Mouse (Mus musculus) hindlimb bud, embryonic 11.5 days (tissue): ENCODE results near the gene Tbc1d10c.
A peak's percentile ranks its signal among the peaks of the same experiment; 100 is the strongest.

Experiments
- DNase-seq: peaks from one replicate; pipeline ENCODE4 v3.0.0-alpha.2; 2012; ENCODE audit warnings: low read depth, low spot score; ENCODE audit errors: extremely low spot score

Tbc1d10c gene

DNA sequence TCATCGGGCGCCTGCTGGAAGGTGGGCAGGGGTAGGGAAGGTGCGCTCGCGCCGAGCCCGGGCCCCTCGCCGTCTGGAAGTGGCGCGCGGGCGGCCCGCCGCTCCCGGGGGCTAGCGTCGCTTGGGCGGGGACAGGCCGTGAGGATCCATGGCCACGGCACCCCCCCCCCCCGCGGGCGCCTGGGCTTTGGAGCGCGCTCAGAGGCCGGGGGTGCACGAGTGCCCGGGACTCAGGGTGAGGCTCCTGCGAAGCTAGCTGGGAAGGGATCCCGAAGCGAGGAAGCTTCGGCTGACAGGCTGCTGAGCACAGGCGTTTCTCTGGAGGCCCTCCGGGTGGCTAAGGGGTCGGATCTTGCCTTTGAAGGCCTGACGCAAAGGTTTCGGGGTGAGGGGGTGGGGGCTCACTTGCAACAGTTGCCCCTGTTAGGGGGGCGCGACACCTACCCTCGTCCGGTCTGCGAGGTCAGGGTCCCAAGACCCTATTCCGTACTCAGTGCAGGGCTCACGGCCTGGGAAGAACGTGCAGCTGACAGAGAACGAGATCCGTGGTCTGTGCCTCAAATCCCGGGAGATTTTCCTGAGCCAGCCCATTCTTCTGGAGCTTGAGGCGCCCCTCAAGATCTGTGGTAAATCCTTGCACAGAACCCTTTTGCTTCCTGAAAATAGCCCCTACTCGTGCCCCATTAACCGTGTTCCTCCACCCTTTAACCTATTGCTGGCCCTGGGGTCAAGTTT, 1.3 kb upstream of the Tbc1d10c start:
- no peak for DNase-seq

- peak; percentile 77 for DNase-seq
These were observed 605 bp upstream of the Tbc1d10c start, which contains the start of gene Ppp1ca for GRCm38 (mm10) chr19:4191528-4192250. Gene Ppp1ca (plus strand): TSS chr19:4192065.

GRCm38 (mm10) chr19:4189051-4189620, 1.9 kb downstream of the Tbc1d10c start:
- no peak for DNase-seq

DNA sequence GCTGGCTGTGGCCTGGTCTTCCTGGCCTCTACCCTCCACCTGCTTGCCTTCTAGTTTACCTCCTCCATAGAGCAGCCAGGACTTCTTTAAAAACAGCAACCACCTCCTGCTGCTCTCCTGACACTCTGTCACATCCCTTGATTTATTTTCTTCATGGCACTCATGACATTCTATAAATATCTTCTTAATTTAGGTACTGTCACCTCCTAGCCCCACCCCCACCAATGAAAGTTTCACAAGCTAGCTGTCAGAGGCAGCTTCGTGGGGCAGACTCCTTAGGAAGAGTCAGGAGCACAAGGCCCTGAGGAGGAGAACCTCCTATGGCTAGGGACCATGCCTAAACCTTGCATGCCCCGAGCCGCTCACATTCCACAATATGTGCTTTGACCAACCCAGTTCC, 3.8 kb downstream of the Tbc1d10c start:
- DNase-seq, result no peak

GRCm38 (mm10) chr19:4184976-4185975, 5.8 kb downstream of the Tbc1d10c start:
- DNase-seq, result no peak

- DNase-seq, result no peak
These were observed 7.4 kb downstream of the Tbc1d10c start for GRCm38 (mm10) chr19:4183689-4184088.

- DNase-seq, result no peak
These were observed 9.2 kb downstream of the Tbc1d10c start for GRCm38 (mm10) chr19:4181892-4182291.

DNA sequence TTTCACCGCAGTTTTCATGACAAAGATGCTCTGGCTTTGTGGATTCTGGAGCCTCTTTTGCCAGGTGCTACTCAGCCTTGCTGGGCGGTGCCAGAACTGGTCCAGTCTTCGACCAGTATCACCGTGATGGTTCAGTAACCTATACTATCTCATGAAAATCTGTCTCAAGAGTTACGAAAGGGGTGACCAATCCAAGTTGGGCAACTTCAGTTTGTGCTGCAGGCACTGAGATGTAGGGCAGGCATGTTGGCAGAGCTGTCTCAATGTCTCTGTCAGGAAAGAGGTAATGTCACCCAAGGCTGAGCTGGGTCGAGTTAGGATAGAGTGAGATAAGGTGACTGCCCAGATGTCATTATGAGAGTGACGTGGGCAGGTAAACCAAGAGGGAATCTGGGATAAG, 10.7 kb downstream of the Tbc1d10c start:
- no peak for DNase-seq

GRCm38 (mm10) chr19:4175368-4175947, 15.6 kb downstream of the Tbc1d10c start, which contains the start of gene Carns1:
Gene Carns1 (minus strand): TSS chr19:4175479.
- DNase-seq, result no peak

DNA sequence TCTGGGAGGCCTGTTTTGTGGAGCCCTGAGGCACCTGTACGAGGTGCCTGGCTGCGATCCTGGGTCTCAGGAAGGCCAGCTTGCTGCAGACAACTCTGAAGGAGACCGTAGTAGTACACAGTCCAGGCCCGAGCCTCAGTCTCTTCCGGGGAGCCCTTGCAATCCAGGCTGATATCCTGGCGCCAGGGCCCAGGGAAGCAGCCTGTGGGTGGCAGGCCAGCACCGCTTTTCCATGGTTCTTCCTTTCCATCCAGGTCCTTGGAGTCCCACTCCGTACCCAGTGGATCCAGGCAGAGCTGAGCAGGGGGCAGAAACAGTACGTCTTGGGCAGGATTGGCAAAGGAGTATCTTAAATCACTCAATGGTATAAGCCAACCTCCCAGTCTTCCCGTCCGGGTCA, 18.2 kb downstream of the Tbc1d10c start:
- DNase-seq, result no peak

GRCm38 (mm10) chr19:4171393-4172290, 19.4 kb downstream of the Tbc1d10c start:
- no peak for DNase-seq

DNA sequence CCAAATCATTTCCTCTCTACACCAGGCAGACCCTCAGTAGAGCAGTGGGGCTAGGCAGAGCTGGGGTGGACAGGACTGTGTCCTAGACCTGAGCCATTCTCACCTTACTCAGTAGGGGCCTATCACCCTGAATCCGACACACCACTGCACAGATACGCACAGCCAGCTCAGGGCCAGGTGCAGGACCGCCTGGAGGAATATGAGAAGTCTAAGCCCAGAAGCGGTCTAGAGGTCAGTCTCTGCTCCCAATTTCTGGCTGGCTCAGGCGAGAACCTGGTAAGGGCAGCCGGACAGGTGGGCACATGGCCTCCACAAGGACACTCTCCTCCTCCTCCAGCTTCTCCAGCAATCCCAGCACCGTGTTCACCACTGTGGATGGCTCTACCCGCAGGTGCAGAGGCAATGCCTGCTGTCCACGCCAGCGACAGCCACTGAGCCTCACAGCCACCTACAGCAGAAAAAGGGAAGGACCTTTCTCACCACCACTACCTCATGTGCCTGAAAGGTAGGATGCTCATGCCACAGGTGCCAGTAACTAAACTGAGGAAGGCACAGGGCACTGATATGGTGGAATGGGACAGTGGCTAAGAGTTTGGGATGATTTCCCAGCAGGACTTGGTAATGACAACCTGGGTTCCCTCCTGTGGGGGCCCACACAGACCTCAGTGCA, 20.2 kb downstream of the Tbc1d10c start:
- no peak for DNase-seq

DNA sequence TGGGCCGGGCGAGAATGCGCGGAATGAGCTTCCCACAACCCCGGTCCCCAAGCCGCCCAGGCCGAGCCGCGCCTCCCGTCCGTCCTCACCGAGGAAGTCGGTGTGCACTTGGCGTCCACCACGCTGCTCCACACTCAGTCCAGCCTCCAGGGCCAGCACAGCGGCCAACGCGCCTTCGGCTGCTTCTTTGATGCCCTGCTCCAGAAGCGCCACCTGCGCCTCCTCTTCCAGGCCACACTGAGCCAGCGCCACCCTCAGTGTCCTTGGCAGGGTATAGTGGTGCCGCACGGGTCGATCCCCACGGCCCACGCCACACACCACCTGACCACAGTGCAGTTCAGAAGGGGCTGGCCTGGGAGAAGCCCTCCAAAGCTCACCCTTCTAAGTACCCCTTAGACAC, 21.3 kb downstream of the Tbc1d10c start:
- no peak for DNase-seq

DNA sequence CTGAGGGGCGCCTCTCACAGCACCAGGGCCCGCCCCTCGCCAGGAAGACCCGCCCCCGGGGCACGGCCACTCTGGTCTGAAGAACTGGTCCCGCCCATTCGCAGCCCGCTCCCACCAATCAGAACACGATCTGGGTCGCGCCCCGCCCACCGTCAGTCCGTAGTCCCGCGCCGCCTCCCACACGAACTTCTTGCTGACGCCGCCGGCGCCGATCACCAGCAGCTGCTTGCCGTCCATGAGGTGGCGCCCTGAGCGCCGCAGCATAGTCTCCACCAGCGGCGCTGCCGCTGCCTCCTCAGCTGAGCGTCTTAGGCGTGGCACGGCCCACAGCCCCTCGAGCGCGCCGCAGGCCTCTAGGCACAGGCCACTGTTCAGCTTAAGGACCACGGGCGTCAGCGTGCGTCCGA, 21.7 kb downstream of the Tbc1d10c start:
- DNase-seq, result peak; percentile 89

- DNase-seq, result no peak
These were observed 24.2 kb downstream of the Tbc1d10c start for GRCm38 (mm10) chr19:4166678-4167476.

GRCm38 (mm10) chr19:4164721-4165120, 26.4 kb downstream of the Tbc1d10c start:
- DNase-seq, result no peak

DNA sequence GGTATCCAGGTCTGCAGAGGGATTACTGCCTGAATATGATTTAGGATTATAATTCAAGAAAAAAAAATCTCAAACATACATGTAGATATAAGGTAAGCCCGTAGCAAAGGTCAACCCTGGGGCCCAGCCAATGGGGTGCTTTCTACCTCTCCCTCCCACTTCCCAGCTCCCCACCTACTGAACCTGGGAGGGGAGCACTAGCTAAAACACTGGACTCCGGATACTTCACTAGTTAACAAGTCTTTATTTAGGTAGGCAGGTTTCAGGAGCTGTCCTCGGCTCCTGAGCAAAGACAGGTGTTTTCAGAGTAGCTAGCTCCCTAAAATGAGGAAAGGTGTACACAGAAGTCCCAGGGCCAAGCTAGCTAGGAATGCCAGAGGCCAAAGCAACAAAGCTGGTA, 27.0 kb downstream of the Tbc1d10c start:
- no peak for DNase-seq

DNA sequence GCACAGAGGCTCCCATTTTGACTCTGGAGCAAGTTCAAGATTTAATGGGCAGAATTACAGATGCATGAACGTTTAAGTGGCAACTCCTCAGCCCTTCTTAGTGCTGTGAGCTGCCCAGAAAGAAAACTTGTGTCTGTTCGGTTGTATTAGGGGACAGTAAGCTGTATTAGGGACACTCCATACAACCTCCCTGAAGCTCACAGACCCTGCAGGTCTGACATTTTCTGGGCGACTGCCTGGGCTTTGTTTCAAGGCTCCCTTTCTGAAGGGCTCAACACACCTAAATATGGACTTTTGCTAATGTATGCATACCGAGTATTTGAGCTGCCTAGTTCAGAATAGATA, 27.6 kb downstream of the Tbc1d10c start:
- no peak for DNase-seq
